Mouse (Mus musculus): ENCODE measurements around the gene Spats2l.
A peak's percentile ranks its signal among the peaks of the same experiment; 100 is the strongest.

- TF ChIP-seq POLR2A (IDR thresholded peaks at IDR 0.05; ENCODE audit: borderline replicate concordance, insufficient read depth, low read length) (no peak), CTCF (IDR thresholded peaks at IDR 0.05; ENCODE audit: borderline replicate concordance, insufficient read depth, low read depth, low read length) (peak; percentile 38; the same call in 1 of the 2 replicates)
Measured at GRCm38 (mm10) chr1:57949195-57949594, 175.2 kb downstream of the Spats2l start.

All from cerebellum, adult 2 months (tissue).